Mouse (Mus musculus): ENCODE results near the gene Lsm10. TPM values are rescaled to one million over a fixed set of nuclear protein-coding genes. Genes with fewer than 3 reads are reported as not detected.

Lsm10 gene
- polyA plus RNA-seq, 1 experiment from 2014 or later, result 51.6 TPM

DNA sequence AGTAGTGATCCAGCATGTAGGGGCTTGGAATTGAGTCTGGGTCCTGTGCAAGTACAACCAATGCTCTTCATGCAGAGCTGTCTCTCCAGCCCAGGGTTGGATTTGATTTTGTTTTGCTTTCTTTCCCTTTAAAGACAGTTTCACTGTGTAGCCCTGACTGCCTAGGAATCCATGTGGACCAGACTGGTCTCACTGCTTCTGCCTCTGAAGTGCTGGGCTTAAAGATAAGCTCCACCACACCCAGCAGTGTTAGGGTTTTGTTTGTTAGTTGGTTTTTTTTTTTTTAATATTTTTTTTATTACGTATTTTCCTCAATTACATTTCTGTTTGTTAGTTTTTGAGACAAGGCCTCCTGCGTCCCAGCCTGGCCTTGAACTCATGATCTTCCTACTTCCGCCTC lies 2.9 kb downstream of the Lsm10 start:
- no peak for ATAC-seq (ENCODE audit: low FRiP score)
- Histone ChIP-seq H3K4me3 (replicated peaks) (no peak overlapping the region), H3K27ac (replicated peaks) (no peak overlapping the region), H3K36me3 (no peaks in the 10 kb centered on the region), H3K27me3 (replicated peaks) (no peaks in the 10 kb centered on the region), H3K4me2 (no peak overlapping the region), H3K9ac (replicated peaks) (no peak overlapping the region), H3K4me1 (peaks cover 35% of the 10 kb centered on the region), H3K9me3 (replicated peaks) (no peaks in the 10 kb centered on the region)
- 89% methylated on average over 3 of the region's 3 CpGs for WGBS

DNA sequence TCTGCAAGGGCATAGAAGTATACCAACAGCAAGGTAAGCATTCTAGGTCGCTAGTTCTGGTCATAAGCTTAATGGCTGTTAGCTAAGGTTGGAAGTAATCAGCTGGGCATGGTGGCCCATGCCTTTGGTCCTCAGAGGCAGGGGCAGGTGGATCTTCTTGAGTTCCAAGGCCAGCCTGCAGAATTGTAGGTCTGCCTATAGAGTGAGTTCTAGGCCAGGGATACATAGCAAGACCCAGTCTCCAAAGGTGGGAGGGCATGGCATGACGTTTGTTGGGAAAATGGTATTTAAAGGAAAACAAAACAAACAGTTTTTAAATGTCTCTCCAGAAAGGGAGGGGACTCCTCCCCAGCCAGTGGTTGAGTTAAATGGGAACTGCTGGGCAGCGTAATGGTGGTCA lies 4.3 kb downstream of the Lsm10 start:
- no peak overlapping the region for H3K4me3 ChIP-seq (replicated peaks)
- no peaks in the 10 kb centered on the region for H3K27me3 ChIP-seq (replicated peaks)
- no peaks in the 10 kb centered on the region for H3K36me3 ChIP-seq
- no peaks in the 10 kb centered on the region for H3K9me3 ChIP-seq (replicated peaks)
- ATAC-seq (ENCODE audit: low FRiP score), result no peak
- peaks cover 49% of the 10 kb centered on the region for H3K4me1 ChIP-seq
- 86% methylated on average over 3 of the region's 3 CpGs for WGBS
- no peak overlapping the region for H3K27ac ChIP-seq (replicated peaks)
- no peak overlapping the region for H3K9ac ChIP-seq (replicated peaks)
- no peak overlapping the region for H3K4me2 ChIP-seq

DNA sequence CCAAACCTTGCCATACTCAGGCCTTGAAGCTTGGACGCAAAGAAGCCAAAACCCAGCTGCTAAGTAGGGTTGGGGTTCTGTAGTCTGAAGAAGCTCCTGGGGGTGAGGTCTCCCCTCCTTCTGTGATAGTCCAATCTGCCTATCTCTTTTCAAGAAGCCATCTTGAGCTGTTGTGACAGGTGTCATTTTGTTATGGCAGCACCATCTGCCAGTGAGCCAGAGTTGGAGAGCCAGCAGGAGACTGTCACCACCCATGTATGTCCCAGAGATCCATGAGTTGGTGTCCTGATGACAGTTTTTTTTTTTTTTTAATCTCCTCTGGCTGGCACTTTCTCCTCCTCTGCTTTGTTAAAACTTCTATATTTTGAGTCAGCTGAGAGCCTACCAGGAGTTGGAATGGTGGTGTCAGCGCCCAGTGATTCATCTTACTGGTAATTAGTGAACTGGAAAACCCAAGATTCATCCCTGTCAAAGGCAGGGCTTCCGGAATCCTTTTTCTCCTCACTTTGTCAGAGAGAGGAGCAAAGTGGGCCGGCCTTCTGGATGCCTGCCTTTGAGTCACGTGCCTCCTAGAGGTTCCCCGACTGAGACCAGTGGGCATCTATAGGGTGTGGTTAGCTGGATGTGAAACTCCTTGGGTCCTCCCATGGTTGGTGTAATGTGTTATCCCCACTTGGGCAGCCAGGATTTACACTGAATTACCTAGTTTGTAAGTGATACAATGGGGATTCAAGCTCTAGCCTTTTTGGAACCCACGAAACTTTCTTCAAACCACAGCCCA lies 5.8 kb downstream of the Lsm10 start:
- Histone ChIP-seq H3K27ac (replicated peaks) (peak overlapping the region; percentile 89), H3K9ac (replicated peaks) (no peak overlapping the region), H3K27me3 (replicated peaks) (no peaks in the 10 kb centered on the region), H3K4me2 (peak overlapping the region; percentile 96), H3K36me3 (no peaks in the 10 kb centered on the region), H3K9me3 (replicated peaks) (no peaks in the 10 kb centered on the region), H3K4me3 (replicated peaks) (no peak overlapping the region), H3K4me1 (peaks cover 56% of the 10 kb centered on the region)
- ATAC-seq (ENCODE audit: low FRiP score), result no peak
- 41% methylated on average over 7 of the region's 7 CpGs for WGBS

DNA sequence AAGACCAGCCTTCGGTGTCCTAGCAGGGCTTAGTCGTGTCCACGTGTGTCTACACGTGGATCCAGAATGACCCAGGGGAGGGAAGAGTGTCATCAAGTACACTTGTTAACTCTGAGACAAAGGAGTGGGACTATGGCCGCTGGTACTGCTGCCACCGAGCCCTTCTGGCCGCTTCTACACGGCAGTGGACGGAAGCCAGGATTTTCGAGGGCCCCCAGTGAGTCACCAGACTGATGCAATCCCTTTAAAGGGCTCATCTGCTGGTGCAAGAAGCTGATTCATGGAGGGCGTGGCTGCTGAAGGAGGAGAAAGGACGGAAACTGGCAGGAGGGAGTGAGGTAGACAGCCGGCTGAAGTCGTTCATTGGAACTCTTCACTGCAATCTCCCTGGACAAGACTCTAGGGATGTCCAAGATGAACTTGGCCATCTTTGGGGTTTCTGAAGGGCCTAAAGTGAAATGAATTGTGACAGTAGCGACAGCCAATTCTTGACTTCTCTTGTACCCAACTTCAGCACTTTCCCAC lies 6.7 kb downstream of the Lsm10 start:
- H3K4me1 ChIP-seq, result peaks cover 56% of the 10 kb centered on the region
- WGBS, result under 1% methylated on average over 15 of the region's 15 CpGs

DNA sequence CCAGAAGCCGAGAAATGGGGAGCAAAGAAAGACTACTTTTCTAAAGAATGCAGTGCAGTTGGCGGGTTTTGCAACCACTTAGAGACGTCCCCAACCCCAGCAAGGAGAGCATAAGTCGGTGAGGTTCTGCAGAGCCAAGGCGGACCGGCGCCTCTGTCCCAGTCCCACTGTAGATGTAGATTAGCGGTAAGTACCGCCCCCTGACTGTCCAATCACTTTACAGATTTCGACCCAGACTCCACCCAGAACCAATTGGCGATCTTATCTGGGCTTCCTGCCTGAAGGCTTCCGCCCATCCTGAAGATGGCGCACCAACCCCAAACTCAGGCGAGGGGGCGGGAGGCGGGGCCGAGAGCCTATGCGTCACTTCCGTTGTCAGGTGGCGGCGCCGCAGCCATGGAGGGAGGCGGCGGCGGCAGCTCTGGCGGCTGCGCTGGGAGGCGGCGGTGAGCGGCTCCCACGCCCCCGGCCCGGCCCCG lies 7.2 kb downstream of the Lsm10 start, which contains the start of gene Stk40:
Gene Stk40, plus strand, starts transcription at position 368 of the 479 bp plus-strand sequence.
- Histone ChIP-seq H3K9me3 (replicated peaks) (no peaks in the 10 kb centered on the region), H3K36me3 (no peaks in the 10 kb centered on the region), H3K4me3 (replicated peaks) (peak within 1 kb of the TSS; percentile 81), H3K27me3 (replicated peaks) (no peaks in the 10 kb centered on the region), H3K4me2 (peak within 1 kb of the TSS; percentile 96), H3K27ac (replicated peaks) (peak within 1 kb of the TSS; percentile 89), H3K4me1 (peaks cover 58% of the 10 kb centered on the region), H3K9ac (replicated peaks) (peak within 1 kb of the TSS; percentile 82)
- WGBS, result 0% methylated on average over 30 of the region's 34 CpGs
- ATAC-seq (ENCODE audit: low FRiP score), result peak; percentile 97

More for the DNA sequence above, 6.7 kb downstream of the Lsm10 start:
- no peaks in the 10 kb centered on the region for H3K27me3 ChIP-seq (replicated peaks)
- H3K4me3 ChIP-seq (replicated peaks), result peak overlapping the region; percentile 81
- no peaks in the 10 kb centered on the region for H3K9me3 ChIP-seq (replicated peaks)
- peak; percentile 48 for ATAC-seq (ENCODE audit: low FRiP score)
- no peaks in the 10 kb centered on the region for H3K36me3 ChIP-seq
- peak overlapping the region; percentile 96 for H3K4me2 ChIP-seq
- H3K27ac ChIP-seq (replicated peaks), result peak overlapping the region; percentile 89
- peak overlapping the region; percentile 40 for H3K9ac ChIP-seq (replicated peaks)

DNA sequence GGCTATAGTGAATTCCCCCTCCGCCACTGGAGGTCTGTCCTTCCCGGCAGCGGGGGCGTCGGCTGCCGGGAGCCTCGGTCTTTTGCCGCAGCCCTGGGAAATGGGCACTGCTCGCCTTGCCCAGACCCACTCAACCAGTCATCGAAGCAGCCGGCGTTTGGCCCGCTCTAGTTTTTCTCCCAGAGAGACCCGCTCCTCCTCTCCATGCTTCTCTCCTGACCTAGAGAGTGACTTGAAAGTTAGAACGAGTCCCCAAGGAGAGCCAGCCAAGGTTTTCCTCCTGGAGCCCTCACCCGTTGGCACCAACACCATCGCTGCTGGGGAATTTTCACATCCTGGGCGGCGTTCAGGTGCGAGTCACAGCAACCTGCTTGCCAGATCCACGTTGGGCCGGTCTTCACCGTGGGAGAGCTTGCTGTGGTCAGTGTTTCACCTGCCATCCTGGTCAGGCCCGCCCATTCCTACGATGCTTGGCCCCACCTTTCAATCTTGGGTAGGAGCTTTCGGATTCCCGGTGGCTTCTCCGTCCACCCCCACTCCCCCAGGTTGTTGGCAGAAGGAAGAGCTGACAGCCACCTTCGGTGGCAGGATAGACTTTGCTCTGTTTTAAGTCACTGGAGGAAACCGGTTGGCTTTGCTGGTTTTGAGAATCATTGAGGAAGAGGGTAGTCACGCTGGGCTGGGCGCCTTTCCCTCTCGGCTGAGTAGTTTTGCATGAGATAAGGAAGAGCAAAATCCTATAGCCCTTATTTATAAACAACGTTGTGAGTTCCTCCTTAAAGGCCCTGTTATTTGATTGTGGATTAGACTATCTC lies 8.0 kb downstream of the Lsm10 start:
- Histone ChIP-seq H3K27me3 (replicated peaks) (no peaks in the 10 kb centered on the region), H3K4me1 (peaks cover 66% of the 10 kb centered on the region), H3K4me2 (peak overlapping the region; percentile 96), H3K36me3 (no peaks in the 10 kb centered on the region), H3K4me3 (replicated peaks) (peak overlapping the region; percentile 81), H3K9ac (replicated peaks) (peak overlapping the region; percentile 82), H3K27ac (replicated peaks) (peak overlapping the region; percentile 83), H3K9me3 (replicated peaks) (no peaks in the 10 kb centered on the region)
- peak; percentile 27 for ATAC-seq (ENCODE audit: low FRiP score)
- 3% methylated on average over 34 of the region's 34 CpGs for WGBS

DNA sequence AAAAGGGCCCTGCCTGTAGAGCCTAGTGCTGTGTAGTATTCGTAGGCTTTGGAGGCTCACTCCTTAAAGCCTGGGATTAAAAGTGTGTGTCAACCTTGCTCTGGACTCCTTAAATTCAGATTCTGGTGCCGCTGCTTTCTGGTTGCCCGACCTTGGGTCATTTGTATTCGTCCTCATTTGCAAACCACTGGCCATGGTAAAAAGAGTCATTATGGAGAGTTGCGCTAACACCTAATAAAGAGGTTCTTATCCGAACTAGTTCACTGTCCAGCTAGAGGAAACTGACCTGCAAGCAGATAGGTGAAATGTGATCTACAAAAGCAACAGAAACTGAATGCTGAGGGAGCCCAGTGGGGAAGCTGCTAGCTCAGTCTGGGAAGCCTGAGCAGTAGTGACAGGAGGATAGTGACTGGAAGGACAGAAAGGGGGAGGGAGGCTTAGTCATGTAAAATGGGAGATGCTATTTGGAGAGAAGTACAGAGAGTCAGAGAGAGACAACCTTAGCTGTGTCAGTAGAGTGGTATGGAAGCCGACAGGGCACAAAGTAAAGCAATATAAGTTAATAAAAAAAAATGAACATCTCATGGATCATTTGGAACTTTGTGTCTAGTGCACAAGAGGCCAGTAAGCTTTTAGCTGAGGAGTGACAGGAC lies 8.8 kb downstream of the Lsm10 start:
- H3K4me3 ChIP-seq (replicated peaks), result peak overlapping the region; percentile 81
- peak overlapping the region; percentile 96 for H3K4me2 ChIP-seq
- H3K9ac ChIP-seq (replicated peaks), result peak overlapping the region; percentile 82; the same call in 1 of the 2 replicates
- H3K4me1 ChIP-seq, result peaks cover 74% of the 10 kb centered on the region
- no peak for ATAC-seq (ENCODE audit: low FRiP score)
- no peaks in the 10 kb centered on the region for H3K9me3 ChIP-seq (replicated peaks)
- H3K27me3 ChIP-seq (replicated peaks), result no peaks in the 10 kb centered on the region
- WGBS, result 51% methylated on average over 7 of the region's 7 CpGs
- no peaks in the 10 kb centered on the region for H3K36me3 ChIP-seq
- no peak overlapping the region for H3K27ac ChIP-seq (replicated peaks)

DNA sequence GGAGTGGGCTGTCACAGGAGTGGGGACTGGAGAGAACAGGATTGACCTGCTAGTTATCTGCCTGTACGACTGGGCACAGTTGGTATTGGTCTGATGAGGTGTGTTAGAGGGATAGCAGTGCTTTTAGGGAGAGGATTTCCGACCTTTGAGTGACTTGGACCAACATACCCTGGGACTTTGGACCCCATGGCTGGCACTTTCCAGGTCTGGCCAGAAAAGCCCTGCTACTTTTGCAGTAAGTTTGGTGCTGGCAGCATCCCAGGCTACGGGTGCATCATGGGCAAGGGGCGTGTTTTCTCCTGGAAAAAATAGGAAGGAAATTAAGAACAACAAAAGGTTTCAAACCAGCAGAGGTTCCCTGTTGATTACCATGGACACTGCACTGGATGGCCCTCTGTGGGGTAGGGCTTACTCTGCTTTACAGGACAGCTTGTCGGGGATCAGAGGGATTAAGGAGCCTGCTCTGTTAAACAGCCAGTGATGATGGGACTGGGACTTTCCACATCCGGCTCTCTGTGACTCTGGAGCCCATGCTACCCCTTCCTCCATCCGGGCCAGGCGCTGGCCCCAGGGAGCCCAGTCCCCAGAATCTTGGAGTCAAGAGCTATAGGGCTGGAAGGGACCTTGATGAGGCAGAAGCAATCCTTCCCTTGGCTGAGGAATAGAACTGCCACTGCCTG lies 11.8 kb downstream of the Lsm10 start:
- H3K36me3 ChIP-seq, result no peaks in the 10 kb centered on the region
- no peaks in the 10 kb centered on the region for H3K9me3 ChIP-seq (replicated peaks)
- peaks cover 82% of the 10 kb centered on the region for H3K4me1 ChIP-seq
- ATAC-seq (ENCODE audit: low FRiP score), result no peak
- peak overlapping the region; percentile 60 for H3K27ac ChIP-seq (replicated peaks)
- WGBS, result 61% methylated on average over 8 of the region's 8 CpGs
- H3K4me3 ChIP-seq (replicated peaks), result no peak overlapping the region
- no peaks in the 10 kb centered on the region for H3K27me3 ChIP-seq (replicated peaks)
- H3K9ac ChIP-seq (replicated peaks), result no peak overlapping the region
- H3K4me2 ChIP-seq, result no peak overlapping the region

DNA sequence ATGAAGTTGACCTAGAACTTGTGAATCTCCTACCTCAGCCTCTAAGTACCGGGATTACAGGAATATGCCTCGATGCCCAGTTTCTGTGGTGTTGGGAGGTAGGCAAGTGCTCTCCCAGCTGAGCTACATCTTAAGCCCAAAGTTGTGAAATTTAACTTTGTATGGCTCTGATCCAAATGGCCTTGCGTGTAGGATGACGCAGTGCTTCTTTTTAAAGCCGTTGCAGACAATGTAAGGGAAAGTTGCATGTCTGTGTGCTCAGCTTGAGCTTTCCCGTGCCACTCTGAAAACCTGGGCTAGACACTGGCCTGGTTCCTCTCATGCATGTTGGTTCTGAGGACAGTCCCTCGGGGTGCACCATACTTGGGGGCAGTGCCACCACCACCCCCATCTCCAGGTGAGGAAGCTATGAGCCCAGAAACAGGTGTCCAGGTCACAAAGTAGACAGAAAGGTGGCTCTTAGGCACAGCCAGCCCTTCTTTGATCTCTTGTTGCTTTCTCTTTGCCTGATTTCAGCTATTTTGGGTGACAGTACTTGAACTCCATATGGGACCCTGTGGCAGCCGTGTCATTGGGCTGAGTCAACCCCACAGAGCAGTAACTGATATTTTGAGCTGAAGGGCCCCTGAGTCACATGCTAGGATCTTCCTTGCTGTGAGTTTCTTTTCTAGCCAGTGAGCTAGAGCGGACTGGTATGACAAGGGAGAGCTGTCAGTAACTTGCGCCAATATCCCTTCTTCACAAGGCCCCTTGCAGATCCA lies 13.4 kb downstream of the Lsm10 start:
- H3K27me3 ChIP-seq (replicated peaks), result no peaks in the 10 kb centered on the region
- WGBS, result 74% methylated on average over 10 of the region's 10 CpGs
- ATAC-seq (ENCODE audit: low FRiP score), result no peak
- peak overlapping the region; percentile 36 for H3K4me2 ChIP-seq
- no peak overlapping the region for H3K9ac ChIP-seq (replicated peaks)
- no peak overlapping the region for H3K4me3 ChIP-seq (replicated peaks)
- H3K9me3 ChIP-seq (replicated peaks), result no peaks in the 10 kb centered on the region
- peak overlapping the region; percentile 82 for H3K27ac ChIP-seq (replicated peaks)
- H3K36me3 ChIP-seq, result no peaks in the 10 kb centered on the region
- H3K4me1 ChIP-seq, result peaks cover 79% of the 10 kb centered on the region

DNA sequence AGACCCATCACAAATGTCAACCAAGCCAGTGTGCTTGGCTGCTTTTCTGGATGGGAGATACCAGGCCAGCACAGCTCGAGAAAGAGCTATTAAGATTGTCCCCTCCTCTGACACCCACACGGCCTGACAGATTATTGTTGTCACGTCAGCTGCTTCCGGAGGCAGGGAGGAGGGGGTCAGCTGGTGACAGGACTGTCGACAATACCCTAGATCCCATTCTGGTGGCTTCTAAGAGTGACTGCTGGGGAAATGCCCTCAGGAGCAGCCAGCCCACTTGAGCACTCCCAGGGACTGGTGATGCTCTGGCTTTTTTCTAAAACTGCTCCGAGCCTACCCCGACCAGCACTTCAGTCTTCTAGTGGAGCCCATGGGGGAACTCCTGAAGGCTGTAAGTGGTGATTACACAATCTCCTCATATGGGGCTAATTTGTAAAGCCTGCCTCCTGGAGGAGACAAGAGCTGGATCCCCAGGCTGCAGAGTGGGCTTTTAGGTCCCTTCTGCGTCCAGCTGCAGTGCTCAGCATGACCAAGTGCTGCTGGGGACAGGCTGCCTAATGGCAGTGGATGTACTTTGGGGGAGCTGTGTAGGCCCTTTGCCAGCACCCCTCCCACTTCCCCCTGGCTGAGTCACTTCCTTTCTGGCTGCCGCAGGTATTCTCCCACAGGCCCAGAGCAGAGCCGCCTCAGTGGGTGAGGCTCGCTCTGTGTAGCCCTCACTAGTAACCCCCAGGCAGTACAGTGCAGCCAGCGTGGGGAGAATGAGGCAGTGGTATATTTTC lies 14.1 kb downstream of the Lsm10 start:
- peaks cover 75% of the 10 kb centered on the region for H3K4me1 ChIP-seq
- 5% methylated on average over 12 of the region's 12 CpGs for WGBS
- H3K27me3 ChIP-seq (replicated peaks), result no peaks in the 10 kb centered on the region
- peak; percentile 42 for ATAC-seq (ENCODE audit: low FRiP score)
- H3K4me2 ChIP-seq, result peak overlapping the region; percentile 36
- H3K36me3 ChIP-seq, result no peaks in the 10 kb centered on the region
- H3K4me3 ChIP-seq (replicated peaks), result no peak overlapping the region
- peak overlapping the region; percentile 17; the same call in 1 of the 2 replicates for H3K9ac ChIP-seq (replicated peaks)
- H3K9me3 ChIP-seq (replicated peaks), result no peaks in the 10 kb centered on the region
- peak overlapping the region; percentile 82 for H3K27ac ChIP-seq (replicated peaks)
